Mouse (Mus musculus) brain, embryonic 14.5 days (tissue): ENCODE measurements around the gene Anln. TPM values are rescaled to one million over a fixed set of nuclear protein-coding genes. Genes with fewer than 3 reads are reported as not detected.
A peak's percentile ranks its signal among the peaks of the same experiment; 100 is the strongest.
"Not testable (repeated sequence)": the region's sequence is repeated elsewhere in the genome, so short reads cannot be mapped to it uniquely, and the experiment has no call there.

ENCODE experiments used
- DNase-seq: peaks from one replicate; pipeline ENCODE4 v3.0.0-alpha.2; 2011; ENCODE audit warnings: low read depth
- CTCF ChIP-seq: fragments of 200-500 bp; IDR thresholded peaks from 2 replicates; pipeline ENCODE4 v1.5.1; 2012; ENCODE audit warnings: inconsistent platforms, mild to moderate bottlenecking, moderate library complexity, borderline replicate concordance; ENCODE audit not compliant: insufficient read depth, insufficient read length; ENCODE audit errors: extremely low read depth
- POLR2A ChIP-seq: fragments of 200-500 bp; IDR thresholded peaks from 2 replicates; pipeline ENCODE4 v1.6.1; 2012; ENCODE audit warnings: mild to moderate bottlenecking, inconsistent platforms, borderline replicate concordance; ENCODE audit not compliant: poor library complexity, insufficient read depth, insufficient read length, severe bottlenecking; ENCODE audit errors: extremely low read depth
- polyA plus RNA-seq: library from polyadenylated mRNA; depleted of rRNA; stranded (reverse); fragments of >200 nt; gene quantifications from 2 replicates; pipeline ENCODE4 v1.2.3, GENCODE M21; 2012

The Anln gene
- polyA plus RNA-seq, 1 experiment, result 9.1 TPM

DNA sequence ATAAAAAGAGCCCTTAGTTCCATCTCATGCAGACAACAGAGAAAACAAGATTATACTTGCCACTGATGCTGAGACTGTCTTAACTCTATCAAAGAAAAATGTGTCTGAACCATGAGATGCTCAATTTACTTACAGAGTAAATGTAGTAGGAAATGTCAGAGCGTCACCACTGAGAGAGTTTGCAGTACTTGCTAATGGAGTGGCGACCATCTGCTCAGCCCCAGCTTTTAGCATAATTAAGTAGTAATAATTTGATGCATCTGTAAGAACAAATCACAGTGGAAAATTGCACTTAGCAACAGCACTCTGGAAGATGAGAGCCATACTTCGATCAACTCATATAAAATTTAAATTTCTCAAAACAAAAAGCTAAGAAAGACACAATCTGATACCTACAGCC is 33.1 kb downstream of the Anln start:
- DNase-seq, result peak; percentile 78
- no peak for TF ChIP-seq CTCF
- no peak for TF ChIP-seq POLR2A

DNA sequence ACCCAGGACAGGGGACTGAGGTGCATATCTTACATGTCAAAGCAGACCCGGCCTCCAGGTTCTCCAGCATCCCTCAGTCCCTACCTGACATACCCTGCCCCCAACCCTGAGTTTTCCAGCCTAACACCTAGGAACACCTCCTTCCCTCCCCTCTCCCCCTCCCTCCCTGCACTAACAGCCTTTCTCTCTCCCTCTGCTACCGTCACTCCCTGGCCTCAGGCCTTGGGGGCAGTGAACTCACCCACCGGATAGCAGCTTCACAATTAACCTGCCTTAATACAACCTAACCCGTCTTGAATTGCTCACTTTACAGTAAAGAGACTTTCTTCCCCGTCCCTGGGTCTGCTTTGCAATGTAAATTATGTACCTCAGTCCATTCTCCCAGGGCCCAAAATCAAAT is 35.1 kb downstream of the Anln start:
- TF ChIP-seq POLR2A (no peak), CTCF (no peak)
- DNase-seq, result no peak

DNA sequence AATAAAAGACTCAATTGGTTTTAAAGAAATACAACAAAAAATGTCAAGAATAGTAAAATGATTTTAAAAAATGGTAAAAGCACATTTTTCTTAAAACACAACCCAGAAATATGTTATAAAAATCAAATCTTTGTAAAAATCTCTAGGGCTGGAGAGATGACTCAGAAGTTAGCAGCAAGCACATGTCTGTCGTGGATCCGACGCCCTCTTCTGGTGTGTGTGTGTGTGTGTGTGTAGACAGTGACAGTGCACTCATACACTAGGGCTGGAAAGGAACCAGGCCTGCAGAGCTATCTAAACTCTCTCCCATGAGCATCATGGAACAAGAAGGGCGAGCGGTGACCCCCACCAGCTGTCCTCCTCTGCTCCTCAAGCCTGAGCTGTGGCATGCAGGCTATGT is 35.5 kb downstream of the Anln start:
- no peak for DNase-seq
- TF ChIP-seq POLR2A (no peak), CTCF (no peak)

DNA sequence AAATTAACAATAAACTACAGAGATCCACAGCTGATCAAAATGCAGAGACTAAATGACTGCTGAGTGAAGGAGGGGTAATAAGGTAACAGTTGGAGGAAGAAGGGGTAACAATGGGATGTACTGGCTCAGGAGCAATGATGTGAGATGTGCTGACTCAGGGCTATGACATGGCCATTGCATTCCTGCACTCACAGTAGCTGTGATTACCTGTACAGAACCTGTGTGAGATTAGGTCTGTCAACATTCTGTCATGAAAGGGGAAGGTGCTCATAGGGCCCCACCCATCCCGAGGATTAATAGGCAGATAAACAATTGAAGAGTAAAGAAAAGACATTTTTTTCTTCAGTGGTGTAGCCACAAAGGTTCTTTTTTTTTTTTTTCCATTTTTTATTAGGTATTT is 48.7 kb downstream of the Anln start:
- DNase-seq, result no peak
- TF ChIP-seq CTCF, result no peak
- TF ChIP-seq POLR2A, result no peak

DNA sequence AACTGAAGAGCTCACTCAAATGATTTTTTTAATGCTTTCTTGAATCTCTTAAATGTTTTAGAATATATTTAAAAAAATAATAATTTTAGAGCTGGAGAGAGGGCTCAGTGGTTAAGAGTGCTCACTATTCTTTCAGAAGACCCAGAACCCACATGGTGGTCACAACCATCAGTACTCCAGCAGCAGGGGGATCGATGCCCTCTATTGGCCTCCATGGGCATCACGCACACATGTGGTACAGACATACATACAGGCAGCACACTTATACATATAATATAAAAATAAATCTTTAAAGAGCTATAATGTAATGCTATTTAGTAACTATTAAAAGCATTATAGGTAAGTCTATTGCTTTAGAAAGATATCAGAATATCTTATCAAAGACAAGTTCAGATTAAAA is 51.8 kb downstream of the Anln start:
- DNase-seq, result no peak
- TF ChIP-seq POLR2A, result no peak
- TF ChIP-seq CTCF, result no peak

DNA sequence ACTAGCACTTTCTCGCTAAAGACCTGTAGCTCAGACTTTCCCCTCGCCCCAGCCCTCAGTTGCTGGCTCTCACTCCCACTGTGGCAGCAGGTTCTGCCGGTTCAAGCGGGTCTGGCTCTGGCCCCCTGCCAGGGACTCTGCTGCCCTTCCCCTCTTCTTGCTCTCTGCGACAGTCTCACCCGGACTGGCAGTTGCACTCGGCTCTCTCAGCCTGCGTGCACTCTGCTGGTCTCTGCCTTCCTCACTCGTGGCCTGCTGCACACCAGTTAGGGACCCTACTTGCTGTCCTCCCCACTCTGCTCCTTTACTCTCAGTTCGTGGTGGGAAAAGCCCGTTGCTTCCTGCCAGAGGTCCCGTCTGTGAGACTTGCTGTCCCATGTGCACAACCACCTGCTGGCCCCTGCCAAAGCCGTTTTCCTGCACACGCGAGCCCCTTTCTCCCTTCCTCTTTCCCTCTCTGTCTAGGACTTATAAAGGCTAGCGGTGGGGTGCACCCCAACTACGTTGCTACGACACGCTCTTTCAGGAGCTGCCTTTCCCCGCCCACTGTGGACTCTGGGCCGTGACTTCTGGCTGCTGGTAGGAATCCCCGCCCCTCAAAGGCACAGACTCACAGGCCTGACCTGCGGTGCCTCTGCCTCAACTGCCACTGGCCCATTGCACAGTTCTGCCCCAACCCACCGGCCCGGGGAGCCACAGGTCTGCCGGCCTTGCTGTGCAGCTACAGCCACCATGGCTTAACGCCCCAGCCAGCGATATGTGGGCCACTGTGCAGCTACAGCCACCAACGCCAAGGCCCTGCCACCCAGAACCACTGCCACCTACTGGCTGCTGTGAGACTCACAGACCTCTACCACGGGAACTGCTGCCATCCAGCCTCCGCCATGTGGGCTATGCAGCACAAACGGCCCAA is 61.3 kb downstream of the Anln start:
- TF ChIP-seq CTCF (peak; percentile 93), POLR2A (no peak)
- peak; percentile 92 for DNase-seq

DNA sequence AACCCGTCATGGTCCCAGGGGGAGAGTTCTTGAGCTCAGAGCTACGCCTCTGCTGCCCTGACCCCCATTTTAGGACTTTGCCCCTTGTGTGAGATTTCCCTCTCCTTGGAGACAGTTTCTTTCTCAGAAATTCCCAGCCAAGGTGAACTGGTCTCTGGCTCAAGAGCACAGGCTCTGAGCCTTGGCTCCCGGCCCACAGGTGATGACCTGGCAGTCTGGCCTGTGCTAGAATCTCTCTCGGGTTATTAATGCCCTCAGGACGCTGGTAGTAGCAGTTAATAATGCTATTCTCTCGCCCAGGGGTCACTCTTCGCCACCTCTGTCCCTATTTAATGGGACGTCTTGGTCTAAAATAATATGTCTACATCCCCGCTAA is 61.9 kb downstream of the Anln start:
- TF ChIP-seq CTCF, result no peak
- TF ChIP-seq POLR2A, result no peak
- DNase-seq, result no peak

DNA sequence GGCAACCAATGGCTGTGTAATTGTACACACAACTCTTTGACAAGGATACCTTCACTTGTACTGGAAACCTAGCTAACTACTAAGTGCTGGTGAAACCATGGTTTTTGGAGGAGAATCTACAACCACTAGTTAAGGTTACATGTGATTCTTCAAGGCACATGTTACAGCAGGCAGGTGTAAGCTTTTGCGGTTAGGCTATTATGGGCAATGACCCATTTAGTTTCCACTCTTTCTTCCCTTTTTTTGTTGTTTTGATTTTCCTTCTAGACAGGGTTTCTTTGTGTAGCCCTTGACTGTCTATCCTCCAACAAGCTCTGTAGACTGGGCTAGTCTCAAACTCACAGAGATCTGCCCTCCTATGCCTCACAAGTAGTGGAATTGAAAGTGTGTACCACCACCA is 64.4 kb downstream of the Anln start:
- no peak for TF ChIP-seq CTCF
- no peak for DNase-seq

DNA sequence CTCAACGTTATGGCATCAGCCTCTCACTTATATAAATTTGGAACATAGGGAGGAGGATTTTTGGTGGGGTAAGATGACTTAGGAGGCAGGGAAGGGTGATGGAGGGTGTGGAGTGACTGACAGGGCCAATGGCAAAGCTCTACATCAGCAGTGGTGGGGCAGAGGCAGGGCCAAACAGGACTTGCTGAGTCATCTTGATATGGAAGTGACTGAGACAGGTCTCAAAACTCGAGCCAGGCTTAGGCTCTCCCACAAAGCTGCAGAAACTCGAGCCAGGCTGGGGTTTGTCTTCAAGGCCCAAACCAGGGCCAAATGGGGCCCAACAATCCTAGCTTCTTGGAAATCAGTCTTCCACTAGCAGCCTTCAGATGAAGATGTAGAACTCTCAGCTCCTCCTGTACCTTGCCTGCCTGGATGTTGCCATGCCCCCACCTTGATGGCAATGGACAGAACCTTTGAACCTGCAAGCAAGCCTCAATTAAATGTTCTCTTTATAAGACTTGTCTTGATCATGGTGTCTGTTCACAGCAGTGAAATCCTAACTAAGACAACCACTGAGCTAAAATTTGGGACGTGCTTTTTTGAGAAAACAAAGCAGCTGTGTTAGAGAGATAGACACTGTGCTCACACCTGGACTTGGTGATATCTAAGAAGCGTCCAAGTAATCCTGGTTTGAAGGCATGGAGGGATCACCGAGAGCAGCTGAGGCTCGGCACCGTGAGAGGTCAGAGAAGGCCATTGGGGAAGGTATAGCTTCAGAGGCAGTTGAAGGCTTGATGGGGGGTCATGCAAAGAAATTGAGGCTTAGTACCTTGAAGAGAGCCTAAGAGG is 66.4 kb downstream of the Anln start:
- DNase-seq, result no peak
- TF ChIP-seq CTCF (no peak), POLR2A (no peak)

DNA sequence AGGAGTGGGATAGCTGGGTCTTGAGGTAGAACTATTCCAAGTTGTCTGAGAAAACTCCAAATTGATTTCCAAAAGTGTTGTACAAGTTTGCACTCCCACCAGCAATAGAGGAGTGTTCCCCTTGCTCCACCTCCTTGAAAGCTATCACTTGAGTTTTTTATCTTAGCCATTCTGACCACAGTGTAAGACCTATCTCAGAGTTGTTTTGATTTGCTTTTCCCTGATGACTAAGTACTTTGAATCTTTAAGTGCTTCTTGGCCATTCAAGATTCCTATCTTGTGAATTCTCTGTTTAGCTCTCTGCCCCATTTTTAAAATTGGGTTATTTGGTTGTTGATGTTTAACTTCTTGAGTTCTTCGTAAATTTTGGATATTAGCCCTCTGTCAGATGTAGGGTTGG is 69.9 kb downstream of the Anln start:
- TF ChIP-seq CTCF, result no peak
- TF ChIP-seq POLR2A, result no peak
- DNase-seq, result no peak

DNA sequence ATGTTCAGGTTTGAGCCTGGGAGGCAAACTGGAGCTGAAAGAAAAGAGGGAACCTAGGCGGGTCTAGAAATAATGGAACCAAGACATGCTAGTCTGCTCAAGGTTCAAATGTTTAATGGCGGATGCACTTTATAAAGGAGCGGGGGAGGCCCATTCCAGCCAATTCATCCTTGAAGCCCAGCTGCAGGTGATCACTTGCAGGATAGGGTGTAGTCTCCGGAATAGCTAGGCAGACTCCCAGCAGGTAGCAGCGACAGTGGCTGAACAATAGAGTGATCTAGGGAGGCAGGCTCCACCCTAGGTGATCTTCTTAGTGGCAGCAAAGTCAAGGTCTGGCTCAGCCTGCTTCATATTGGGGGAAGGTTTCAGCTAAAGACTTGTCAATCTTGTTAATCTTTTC is 72.9 kb downstream of the Anln start:
- DNase-seq, result not testable (repeated sequence)

DNA sequence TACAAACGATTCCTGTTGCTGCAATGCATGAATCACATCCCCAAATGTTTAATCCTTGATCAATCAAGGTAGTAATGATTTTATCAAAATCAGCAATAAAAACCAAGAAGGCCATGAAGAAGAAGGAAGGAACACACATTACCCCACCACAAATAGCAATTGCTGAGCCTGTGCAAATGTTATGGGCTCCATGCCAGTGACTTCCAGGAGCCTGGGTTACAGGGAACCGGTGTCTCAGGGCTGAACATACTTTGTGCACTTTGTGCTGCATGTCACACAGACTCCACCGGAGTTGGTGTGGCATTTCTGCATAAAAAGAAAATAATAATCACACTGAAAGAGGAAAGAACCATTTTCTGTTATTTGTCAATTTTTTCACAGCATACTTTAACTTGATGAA is 74.9 kb downstream of the Anln start:
- DNase-seq, result no peak
- TF ChIP-seq POLR2A (no peak), CTCF (no peak)

DNA sequence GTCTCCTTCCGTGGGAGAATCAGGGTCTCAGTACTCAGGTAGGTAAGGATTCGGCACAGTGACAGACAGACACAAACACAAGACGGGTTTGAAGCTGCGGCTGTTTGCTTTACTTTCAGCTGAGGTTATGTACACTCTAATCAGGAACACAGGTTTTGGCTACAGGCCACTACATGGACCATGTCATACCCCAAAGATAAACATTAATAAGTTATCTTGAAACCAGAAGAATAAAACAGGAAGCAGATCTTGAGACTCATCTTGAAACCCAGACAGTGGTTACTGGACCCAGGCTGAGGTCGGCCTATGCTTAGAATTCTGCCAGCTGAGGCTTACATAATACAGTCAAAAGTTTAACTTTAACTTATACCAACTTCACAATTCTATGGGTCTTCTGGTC is 75.8 kb downstream of the Anln start:
- TF ChIP-seq POLR2A (no peak), CTCF (no peak)
- no peak for DNase-seq
